Mouse (Mus musculus) layer of hippocampus, adult 18-20 months (tissue): ENCODE results near the gene Ppp1r14b. TPM values are rescaled to one million over a fixed set of nuclear protein-coding genes. Genes with fewer than 3 reads are reported as not detected.

Source experiments
- DNase-seq, 2 experiments: peaks; one replicate each; pipeline ENCODE4 v3.0.0; 2022; ENCODE audit warnings: low spot score in 2 of 2
- total RNA-seq, 2 experiments: library from RNA; stranded (reverse); gene quantifications; 2 replicates each; pipeline ENCODE4 v1.2.3; 2021

Gene Ppp1r14b
- total RNA-seq, 2 experiments from 2014 or later = 60.8 to 61.9 TPM

DNA sequence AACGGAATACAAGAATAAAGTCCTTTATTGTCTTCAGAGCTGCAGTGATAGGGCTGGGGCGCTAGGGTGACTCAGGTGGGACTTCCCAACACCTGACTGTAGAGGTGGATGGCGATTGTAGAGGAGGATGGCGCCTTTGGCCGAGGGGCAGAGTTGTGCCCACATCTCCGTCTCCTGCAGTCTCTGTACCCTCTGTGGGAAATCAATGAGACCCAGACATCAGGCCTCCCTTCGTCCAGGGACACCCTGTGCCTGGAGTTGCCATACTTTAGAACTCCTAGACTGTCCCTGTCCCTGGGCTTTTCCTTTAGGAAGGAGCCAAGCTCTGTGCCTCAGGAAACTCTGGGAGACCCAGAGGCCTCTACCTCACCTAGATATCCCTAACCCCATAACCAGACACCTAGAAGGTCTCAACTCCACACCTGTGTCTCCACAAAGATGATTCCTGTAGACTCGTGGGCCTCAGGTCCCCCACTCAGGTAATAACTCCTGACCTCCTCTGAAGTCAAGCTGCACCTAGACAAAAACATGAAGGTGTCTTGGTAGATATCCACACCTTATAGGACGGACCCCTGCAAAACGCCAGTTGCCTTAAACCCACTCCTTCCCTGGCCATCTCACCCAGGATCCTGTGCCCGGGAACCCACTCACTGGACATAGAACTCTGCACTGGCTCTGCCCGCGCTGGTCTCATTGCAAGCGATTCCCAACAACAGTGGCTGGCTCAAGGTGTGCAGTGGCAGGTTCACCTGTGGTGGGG, 18.4 kb downstream of the Ppp1r14b start:
- no peak for DNase-seq

GRCm38 (mm10) chr19:6994002-6994401, 19.2 kb downstream of the Ppp1r14b start:
- no peak for DNase-seq

- DNase-seq = no peak
Measured at GRCm38 (mm10) chr19:6994489-6994888, 19.7 kb downstream of the Ppp1r14b start.

DNA sequence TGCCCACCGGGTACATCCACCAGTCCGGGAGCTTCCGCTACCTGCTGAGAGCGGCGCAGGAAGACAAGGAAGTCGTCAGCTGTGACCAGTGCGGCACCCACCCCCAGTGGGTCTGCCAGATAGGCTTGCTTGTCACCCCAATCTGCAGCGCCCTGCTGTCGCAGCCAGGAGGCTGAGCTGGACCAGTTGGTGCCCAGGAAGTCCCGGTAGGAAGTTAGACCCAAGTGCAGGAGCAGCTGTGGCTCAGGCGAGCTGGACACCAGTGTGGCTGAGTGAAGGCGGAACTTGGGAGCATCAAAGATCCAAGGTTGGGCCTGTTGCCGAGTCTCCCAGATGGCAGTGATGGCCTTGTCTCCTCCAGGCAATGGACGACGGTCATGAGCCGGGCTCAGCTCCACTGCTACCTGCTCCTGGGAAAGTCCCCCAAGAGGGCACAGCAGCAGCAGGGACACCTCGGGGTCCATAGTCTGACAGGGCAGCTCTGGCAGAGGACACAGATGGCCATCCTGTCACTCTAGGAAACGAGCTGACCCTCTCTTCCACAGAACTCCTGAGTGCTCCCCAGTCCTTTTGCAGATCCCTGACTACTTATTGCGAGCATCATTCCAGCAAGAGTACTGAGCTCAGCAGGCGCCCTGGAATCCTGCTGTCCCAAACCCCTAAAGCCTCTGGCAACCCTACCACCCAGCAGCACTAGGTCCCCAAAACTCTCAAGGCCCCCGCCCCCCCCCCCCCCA, 20.7 kb downstream of the Ppp1r14b start:
- no peak for DNase-seq

- DNase-seq = peak; percentile 82 to 88
Measured at GRCm38 (mm10) chr19:6996006-6996405, 21.2 kb downstream of the Ppp1r14b start, which contains the start of the genes Nudt22 and Trpt1. TSS of gene Nudt22 (minus strand) at chr19:6996117. TSS of gene Trpt1 (plus strand) at chr19:6996131.

DNA sequence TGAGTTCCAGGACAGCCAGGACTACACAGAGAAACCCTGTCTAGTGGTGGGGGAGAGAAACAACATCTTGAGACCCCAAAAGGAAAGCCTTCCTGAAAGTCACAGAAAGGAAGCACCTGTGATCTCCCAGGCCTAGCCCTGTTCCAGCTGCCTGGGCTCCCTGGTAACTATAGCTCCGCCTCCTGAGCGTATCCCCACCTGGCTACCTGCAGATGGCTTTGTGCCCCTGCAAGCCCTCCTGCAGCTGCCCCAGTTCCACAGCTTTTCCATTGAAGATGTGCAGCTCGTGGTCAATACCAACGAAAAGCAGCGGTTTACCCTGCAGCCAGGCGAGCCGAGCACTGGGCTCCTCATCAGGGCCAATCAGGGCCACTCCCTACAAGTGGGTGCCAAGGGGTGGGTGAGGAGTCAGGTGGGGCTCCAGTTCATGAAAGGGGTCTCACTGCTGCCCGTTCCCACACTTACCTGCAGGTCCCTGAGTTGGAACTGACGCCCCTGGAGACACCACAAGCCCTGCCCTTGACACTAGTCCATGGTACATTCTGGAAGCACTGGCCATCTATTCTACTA, 23.0 kb downstream of the Ppp1r14b start:
- DNase-seq = no peak

DNA sequence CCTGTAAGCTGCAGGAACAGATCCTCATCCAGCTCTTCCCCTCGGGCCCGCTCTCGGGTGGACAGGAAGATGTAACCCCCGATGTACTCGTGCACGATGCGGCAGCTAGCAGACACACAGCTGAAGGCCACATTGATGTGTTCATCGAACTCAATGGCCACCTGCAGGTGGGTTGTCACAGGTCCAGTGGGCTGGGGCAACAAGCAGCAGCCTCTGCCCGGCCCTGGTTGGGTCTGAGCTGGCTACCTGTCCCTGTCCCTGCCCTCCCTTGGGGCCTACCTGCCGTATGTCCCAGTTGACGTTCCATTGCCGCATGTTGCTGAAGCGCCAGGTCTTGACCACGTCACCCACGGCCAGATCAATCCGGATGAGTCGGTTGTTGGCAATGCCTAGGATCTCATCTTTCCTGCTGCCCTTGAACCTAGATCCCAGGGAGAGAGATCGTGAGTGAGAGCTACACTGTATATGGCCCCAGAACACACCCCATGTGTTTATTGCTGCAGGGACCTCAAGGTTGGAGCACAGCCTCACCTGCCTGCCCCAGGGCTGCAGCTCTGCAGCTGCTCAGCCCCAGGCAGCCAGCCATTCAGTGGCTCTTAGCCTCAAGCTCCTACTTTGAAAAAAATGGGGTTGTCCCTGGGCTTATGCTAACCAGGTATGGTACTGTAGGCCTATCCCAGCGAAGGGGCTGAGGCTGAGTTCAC, 24.7 kb downstream of the Ppp1r14b start:
- no peak for DNase-seq

DNA sequence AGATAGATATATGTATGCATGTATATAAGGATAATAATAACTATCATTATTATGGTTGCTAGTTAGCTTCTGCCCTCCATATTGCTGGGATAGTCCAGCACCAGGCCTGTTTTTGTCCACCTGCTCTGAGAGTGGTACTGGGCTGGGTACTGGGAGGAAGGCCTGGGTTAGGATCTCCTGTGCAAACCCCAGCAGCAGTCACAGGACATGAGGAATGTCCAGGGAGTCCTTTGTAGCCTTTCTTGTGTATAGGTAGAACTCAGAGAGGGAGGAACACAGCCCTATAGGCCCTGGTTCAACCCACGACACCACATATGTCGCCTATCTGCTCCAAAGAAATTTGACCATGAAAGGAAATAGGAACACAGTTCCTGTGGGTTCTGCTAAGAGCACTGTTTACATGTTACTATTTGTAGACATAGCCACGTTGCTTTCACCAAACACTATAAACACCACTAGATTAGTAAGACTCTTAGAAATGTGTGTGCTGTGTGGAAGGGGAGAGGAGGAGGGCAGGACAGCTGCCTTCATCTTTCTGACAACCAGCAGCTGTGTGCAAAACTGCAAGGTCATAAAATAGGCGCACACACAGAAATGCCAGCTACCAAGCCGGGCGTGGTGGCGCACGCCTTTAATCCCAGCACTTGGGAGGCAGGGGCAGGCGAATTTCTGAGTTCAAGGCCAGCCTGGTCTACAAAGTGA, 32.3 kb downstream of the Ppp1r14b start:
- no peak for DNase-seq

GRCm38 (mm10) chr19:7012426-7012825, 37.7 kb downstream of the Ppp1r14b start:
- DNase-seq = no peak

GRCm38 (mm10) chr19:7013984-7014383, 39.2 kb downstream of the Ppp1r14b start:
- no peak for DNase-seq

GRCm38 (mm10) chr19:7014481-7015135, 39.8 kb downstream of the Ppp1r14b start:
- no peak for DNase-seq

- no peak for DNase-seq
Measured at GRCm38 (mm10) chr19:7017541-7018457, 43.0 kb downstream of the Ppp1r14b start.

DNA sequence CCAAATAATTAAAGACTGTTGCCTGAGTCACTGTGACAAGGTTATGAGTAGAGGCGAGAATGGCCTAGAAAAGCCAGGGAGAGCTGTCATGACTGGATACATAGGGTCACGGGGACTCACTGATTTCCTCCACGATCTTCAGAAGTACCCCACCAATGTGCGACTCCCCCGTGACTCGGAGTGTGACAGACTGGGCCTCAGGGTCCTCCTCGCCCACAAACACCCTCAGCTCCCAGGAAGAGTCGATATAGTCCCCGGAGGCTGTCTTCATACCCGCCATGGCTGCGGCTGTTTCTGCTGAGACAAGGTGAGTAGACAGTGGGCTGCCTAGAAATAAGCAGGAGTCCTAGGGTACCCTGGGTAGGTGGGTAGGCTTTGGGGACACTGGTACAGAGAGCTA, 43.8 kb downstream of the Ppp1r14b start:
- no peak for DNase-seq

DNA sequence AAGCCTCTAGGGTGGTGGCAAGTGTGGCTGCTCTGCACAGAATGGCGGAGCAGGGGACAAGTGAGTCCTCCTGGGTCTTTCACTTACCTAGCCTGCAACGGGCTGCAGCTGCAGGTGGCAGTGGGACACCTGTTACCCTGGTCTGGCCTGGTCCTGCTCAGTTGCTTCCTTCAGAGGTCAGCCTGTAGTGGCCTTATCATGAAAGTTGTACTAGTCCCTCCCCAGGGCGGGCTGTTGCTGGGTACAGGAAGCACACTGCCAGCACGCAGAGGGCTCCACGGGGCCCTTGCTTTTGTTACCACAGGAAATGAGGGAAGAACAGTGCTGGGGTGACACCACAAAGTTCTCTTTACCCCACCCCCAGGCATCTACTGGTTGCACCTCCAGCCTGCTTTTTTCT, 44.4 kb downstream of the Ppp1r14b start, which contains the start of gene Fermt3:
Gene Fermt3 (minus strand): TSS at position 279 of the 400 bp plus-strand sequence.
- no peak for DNase-seq

- DNase-seq = no peak
Measured at GRCm38 (mm10) chr19:7020224-7020641, 45.5 kb downstream of the Ppp1r14b start.
